Mouse (Mus musculus) T-helper 2 cell (primary cell): ENCODE measurements around the gene Gemin6.
"Not testable (repeated sequence)": the region's sequence is repeated elsewhere in the genome, so short reads cannot be mapped to it uniquely, and the experiment has no call there.

Experiments
- in situ Hi-C: fragments of 300-600 bp; cut with MboI, MseI; formaldehyde crosslinking; loops from one replicate; pipeline ENCODE4 v1.15.1; 2025; ENCODE audit warnings: high pct_unique_total_duplicates

Gene Gemin6

GRCm38 (mm10) chr17:80233844-80234243 is 9.6 kb downstream of the Gemin6 start:
- in situ Hi-C loops, result no loop called here

GRCm38 (mm10) chr17:80234376-80234775 is 10.1 kb downstream of the Gemin6 start:
- in situ Hi-C loops, result no loop called here

- in situ Hi-C loops, result no loop called here
These were observed 11.2 kb downstream of the Gemin6 start for GRCm38 (mm10) chr17:80235477-80235876.

DNA sequence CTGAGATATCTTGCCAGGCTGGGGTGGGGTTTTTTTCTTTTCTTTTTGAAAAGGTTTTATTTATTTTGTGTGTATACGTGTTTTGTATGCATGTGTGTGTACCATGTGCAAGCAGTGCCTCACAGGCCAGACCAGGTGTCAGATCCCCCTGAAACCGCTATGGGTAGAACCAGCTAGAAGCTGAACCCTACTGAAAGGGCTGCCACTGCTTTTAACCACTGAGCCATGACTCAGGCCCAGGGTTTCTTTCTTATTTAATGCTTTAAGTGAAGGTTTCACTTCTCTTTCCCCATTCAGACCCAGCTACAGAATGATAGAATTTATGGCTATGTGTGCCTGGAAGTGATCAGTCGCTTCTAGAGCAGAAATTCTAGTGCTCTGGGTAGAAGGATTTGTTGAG is 12.6 kb downstream of the Gemin6 start:
- in situ Hi-C loops, result no loop called here

- in situ Hi-C loops, result no loop called here
These were observed 13.2 kb downstream of the Gemin6 start for GRCm38 (mm10) chr17:80237475-80237874.

GRCm38 (mm10) chr17:80241594-80241993 is 17.4 kb downstream of the Gemin6 start:
- in situ Hi-C loops, result no loop called here

DNA sequence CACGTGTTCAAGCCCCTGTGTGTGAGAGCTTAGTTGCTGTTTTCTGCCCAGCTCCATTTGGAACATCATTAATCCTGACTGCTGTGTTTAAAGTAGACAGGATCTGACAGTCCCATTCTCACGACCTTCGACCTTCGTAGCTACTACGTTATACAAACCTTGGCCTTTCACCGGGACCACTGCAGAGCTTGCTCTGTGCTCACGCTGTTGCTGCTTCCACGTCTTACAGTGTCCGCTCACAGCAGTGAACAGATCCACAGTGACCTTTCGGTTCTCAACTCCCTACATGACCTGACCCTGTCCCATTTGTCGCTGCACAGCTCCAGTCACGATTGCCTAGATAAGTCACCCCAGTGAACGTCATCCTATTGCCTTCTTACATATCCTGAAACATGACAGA is 18.9 kb downstream of the Gemin6 start:
- in situ Hi-C loops, result no loop called here

DNA sequence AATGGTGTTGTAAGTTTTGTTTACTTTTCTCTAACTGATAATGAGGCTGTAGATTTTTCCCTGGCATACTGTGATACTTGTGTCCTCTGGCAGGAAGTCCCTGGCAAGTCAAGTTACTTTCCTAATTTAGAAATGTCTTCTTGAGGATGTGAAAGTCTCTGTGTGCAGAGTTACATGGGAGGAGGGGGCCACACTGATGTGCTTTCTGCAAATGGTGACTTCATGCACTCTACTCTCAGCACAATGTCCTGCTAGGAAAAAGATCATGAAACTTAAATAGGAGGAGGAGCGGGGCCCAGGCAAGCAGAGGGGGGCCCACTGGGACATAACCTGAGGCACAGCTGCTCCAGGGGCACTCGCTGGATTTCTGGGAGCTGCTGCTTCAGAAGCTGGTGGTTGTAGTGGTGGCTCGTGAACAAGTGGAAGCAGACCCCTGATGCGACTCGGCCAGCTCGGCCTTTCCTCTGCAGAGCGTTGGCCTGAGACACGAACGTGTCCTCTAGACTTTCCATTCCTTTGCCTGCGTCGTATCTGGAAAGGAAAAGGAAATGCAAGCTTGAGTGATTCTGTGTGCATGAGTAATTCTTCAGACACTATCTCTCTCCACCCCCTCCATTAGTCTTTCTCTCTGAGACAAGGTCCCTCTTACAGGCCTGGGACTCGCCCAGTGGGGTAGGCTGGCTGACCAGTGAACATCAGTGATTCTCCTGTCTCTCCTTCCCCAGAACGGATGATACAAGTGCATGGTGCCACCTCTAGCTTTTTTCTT is 28.7 kb downstream of the Gemin6 start:
- in situ Hi-C loops, result no loop called here

DNA sequence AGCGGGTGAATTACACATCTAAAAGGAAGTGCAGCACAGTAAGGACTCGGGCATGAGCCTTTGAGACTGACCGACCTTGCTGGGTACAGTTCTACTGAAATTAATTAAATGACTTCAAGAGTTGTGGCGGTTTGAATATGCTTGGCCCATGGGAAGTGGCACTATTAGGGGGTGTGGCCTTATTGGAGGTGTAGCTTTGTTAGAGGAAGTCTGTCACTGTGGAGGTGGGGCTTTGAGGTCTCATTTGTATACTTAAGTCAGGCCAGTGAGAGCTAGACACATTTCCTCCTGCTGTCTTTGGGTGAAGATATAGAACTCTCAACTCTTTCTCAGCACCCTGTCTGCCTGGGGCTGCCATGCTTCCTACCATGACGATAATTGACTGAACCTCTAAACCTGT is 30.2 kb downstream of the Gemin6 start:
- in situ Hi-C loops, result no loop called here

DNA sequence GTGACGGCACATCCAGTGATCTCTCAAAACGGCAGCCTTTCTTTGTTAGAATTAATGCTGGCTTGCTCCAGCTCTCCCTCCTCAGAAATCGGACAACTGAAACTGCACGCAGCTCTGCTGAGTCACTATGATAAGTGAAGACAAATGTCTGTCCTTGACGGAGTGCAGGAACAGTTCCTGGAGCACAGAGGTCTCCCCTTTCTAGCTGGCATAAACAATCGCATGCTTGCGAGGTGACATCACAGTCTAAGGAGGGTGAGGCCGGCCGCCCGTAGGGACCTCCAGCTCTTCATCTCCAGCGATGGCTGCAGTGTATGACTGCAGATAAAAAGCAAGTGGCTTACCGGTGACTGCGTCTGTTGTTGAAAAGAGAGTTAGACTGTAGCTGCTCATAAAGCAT is 31.0 kb downstream of the Gemin6 start:
- in situ Hi-C loops, result no loop called here

- in situ Hi-C loops, result no loop called here
These were observed 42.8 kb downstream of the Gemin6 start for GRCm38 (mm10) chr17:80267065-80267464.

DNA sequence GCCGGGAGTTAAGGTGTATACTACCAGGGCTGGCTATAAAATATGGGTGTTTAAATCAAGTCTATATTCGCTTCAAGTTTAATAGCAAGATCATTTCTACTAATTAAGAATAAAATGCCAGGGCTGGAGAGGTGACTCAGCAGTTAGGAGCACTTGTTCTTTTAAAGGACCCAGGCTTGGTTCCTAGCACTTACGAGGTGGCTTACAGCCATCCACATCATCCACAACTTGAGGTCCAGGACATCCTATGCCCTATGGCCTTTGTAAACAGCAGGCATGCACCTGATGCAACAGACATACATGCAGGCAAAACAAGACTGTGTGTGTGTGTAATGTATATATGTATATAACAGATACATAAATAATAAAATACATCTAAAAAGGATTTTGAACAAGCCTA is 43.9 kb downstream of the Gemin6 start:
- in situ Hi-C loops, result no loop called here

DNA sequence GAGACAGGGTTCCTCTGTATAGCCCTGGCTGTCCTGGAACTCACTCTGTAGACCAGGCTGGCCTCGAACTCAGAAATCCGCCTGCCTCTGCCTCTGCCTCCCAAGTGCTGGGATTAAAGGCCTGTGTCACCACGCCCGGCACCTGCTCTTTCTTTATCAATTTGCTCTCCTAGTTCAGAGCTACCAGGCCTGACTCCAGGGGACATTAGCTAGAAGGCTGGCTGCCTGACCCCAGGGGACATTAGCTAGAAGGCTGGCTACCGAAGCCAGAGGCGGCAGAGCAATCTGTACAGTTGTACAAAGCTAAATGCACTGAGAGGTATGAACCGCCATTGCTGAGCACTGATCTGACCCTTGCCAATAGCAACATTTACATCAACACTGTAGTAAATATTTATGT is 46.4 kb downstream of the Gemin6 start:
- in situ Hi-C loops, result not testable (repeated sequence)
